Mouse (Mus musculus): ENCODE results near the gene Xkrx.

GRCm38 (mm10) chrX:134116417-134116816 is 45.5 kb downstream of the Xkrx start:
- TF ChIP-seq FOSL1 (IDR thresholded peaks at IDR 0.05; ENCODE audit: insufficient read depth, low read length, poor library complexity, severe bottlenecking) (no peak), CTCF (IDR thresholded peaks at IDR 0.05; ENCODE audit: control insufficient read depth, insufficient read depth, insufficient read length) (no peak), USF1 (IDR thresholded peaks at IDR 0.05; ENCODE audit: low read depth) (no peak), MAX (IDR thresholded peaks at IDR 0.05) (no peak), MYOG (IDR thresholded peaks at IDR 0.05; ENCODE audit: control insufficient read depth, extremely low read depth, insufficient read length) (no peak)

All from C2C12 (cell line).